Mouse (Mus musculus) liver, embryonic 11.5 days (tissue): ENCODE measurements around the gene Srrm1. TPM values are rescaled to one million over a fixed set of nuclear protein-coding genes. Genes with fewer than 3 reads are reported as not detected.

Experiments
- ATAC-seq: fragments of 200-750 bp; cut with Nextera tagmentation; replicated peaks from 2 replicates; pipeline ENCODE4 v1.8.0; 2017; ENCODE audit warnings: moderate number of reproducible peaks, mild to moderate bottlenecking, moderate TSS enrichment, moderate library complexity; ENCODE audit not compliant: low FRiP score
- DNase-seq: peaks from one replicate; pipeline ENCODE4 v3.0.0-alpha.2; 2017; ENCODE audit warnings: low spot score
- H3K27ac ChIP-seq: fragments of 300-500 bp; sonication (generic); 2 replicates; pipeline ENCODE4 v1.5.1; 2014; ENCODE audit warnings: mild to moderate bottlenecking, low read depth, low read length, control low read depth
- H3K27me3 ChIP-seq: fragments of 300-500 bp; sonication (generic); replicated peaks from 2 replicates; pipeline ENCODE4 v1.6.1; 2014; ENCODE audit warnings: low read length, mixed read lengths; ENCODE audit not compliant: control insufficient read depth, insufficient read depth
- H3K36me3 ChIP-seq: fragments of 300-500 bp; sonication (generic); 2 replicates; pipeline ENCODE4 v1.6.1; 2014; ENCODE audit warnings: mild to moderate bottlenecking, low read length, moderate library complexity, mixed read lengths; ENCODE audit not compliant: control insufficient read depth, insufficient read depth
- H3K4me1 ChIP-seq: fragments of 300-500 bp; sonication (generic); replicated peaks from 2 replicates; pipeline ENCODE4 v1.6.1; 2014; ENCODE audit warnings: low read length, mixed read lengths; ENCODE audit not compliant: control insufficient read depth, insufficient read depth
- H3K4me2 ChIP-seq: fragments of 300-500 bp; sonication (generic); 2 replicates; pipeline ENCODE4 v1.6.1; 2014; ENCODE audit warnings: mild to moderate bottlenecking, control low read depth, moderate library complexity
- H3K4me3 ChIP-seq: fragments of 300-500 bp; sonication (generic); 2 replicates; pipeline ENCODE4 v1.5.1; 2014; ENCODE audit warnings: low read depth, low read length, control low read depth
- H3K9ac ChIP-seq: fragments of 300-500 bp; sonication (generic); 2 replicates; pipeline ENCODE4 v1.6.1; 2014; ENCODE audit warnings: low read depth, low read length, control low read depth
- H3K9me3 ChIP-seq: fragments of 300-500 bp; sonication (generic); 2 replicates; pipeline ENCODE4 v1.6.1; 2016; ENCODE audit warnings: low read length, inconsistent platforms, mixed read lengths; ENCODE audit not compliant: control insufficient read depth
- WGBS: fragments of 180-500 bp; shearing (Covaris S2); extraction: QIAGEN DNeasy Blood & Tissue Kit; methylation state at CpG from one replicate; pipeline ENCODE4 v1.1.7; 2014; 5-methylcytosine and 5-hydroxymethylcytosine counted together
- polyA plus RNA-seq: library from polyadenylated mRNA; unstranded; fragments of >200 nt; fragmentation: Nextera tagmentation; extraction: Ambion mirVana; gene quantifications from 2 replicates; pipeline ENCODE4 v1.2.1, GENCODE M21; 2014

Srrm1 gene
- polyA plus RNA-seq, 1 experiment from 2014 or later = 195 TPM

GRCm38 (mm10) chr4:135391014-135391413 is 37.9 kb upstream of the Srrm1 start:
- no peak overlapping the region for H3K4me3 ChIP-seq
- ATAC-seq = no peak

DNA sequence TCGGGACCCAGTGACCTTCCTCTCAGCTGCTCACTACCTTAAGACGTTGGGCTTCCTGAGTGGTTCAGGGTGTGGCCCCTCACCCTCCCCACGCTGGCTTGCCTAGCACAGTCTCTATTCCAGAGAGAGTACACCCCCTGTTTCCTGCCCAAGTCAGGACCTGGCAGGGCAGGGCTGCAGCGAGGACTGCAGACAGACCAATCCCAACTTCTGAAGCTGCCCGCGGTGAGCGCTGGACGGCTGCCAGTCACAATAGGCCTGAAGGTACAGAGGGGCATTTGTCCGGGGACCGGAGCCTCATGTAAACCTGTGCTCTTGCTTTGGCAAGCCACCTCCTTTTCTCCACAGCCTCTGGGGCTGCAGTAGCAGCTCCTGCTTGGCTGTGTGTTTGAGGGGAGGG is 32.5 kb upstream of the Srrm1 start:
- WGBS = 70% methylated on average over 10 of the region's 10 CpGs
- no peak overlapping the region for H3K4me3 ChIP-seq
- H3K9me3 ChIP-seq = no peaks in the 10 kb centered on the region
- no peak overlapping the region for H3K9ac ChIP-seq
- H3K4me2 ChIP-seq = no peak overlapping the region
- ATAC-seq (no peak), DNase-seq (no peak)
- no peaks in the 10 kb centered on the region for H3K27me3 ChIP-seq
- no peak overlapping the region for H3K27ac ChIP-seq
- no peaks in the 10 kb centered on the region for H3K36me3 ChIP-seq
- H3K4me1 ChIP-seq = no peaks in the 10 kb centered on the region

More at GRCm38 (mm10) chr4:135391014-135391413, 37.9 kb upstream of the Srrm1 start:
- H3K9me3 ChIP-seq = no peaks in the 10 kb centered on the region
- WGBS = 61% methylated on average over 6 of the region's 6 CpGs
- DNase-seq = no peak
- H3K36me3 ChIP-seq = no peaks in the 10 kb centered on the region
- H3K27me3 ChIP-seq = peaks cover 6% of the 10 kb centered on the region
- H3K9ac ChIP-seq = no peak overlapping the region
- no peaks in the 10 kb centered on the region for H3K4me1 ChIP-seq
- no peak overlapping the region for H3K4me2 ChIP-seq
- H3K27ac ChIP-seq = no peak overlapping the region

DNA sequence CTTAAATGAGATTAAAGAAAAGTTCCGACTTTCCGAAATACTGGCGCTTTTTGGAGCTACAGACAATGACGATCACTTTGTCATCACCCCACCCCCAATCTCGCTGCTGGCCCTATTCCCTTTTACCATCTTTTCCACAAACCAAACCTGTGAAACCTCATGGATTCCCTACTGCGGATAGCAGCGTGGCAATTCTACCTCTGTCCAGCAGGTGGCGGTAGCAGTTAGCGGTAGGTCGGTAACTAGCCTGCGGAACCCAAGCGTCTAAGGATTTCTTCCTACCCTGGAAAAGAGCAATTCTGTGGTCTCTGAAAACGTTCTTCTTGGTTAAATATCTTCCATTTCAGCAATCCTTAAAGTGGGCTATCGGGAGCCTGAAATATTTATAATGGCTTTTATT is 29.2 kb upstream of the Srrm1 start:
- Histone ChIP-seq H3K9me3 (no peaks in the 10 kb centered on the region), H3K27ac (no peak overlapping the region), H3K4me1 (no peaks in the 10 kb centered on the region), H3K9ac (no peak overlapping the region), H3K36me3 (no peaks in the 10 kb centered on the region), H3K4me3 (no peak overlapping the region), H3K4me2 (no peak overlapping the region), H3K27me3 (no peaks in the 10 kb centered on the region)
- DNase-seq (peak; percentile 71), ATAC-seq (no peak)
- WGBS = 4% methylated on average over 14 of the region's 14 CpGs

GRCm38 (mm10) chr4:135381355-135381754 is 28.2 kb upstream of the Srrm1 start:
- no peak overlapping the region for H3K4me3 ChIP-seq
- no peak overlapping the region for H3K9ac ChIP-seq
- no peaks in the 10 kb centered on the region for H3K4me1 ChIP-seq
- ATAC-seq (no peak), DNase-seq (no peak)
- H3K36me3 ChIP-seq = no peaks in the 10 kb centered on the region
- no peak overlapping the region for H3K27ac ChIP-seq
- whole genome bisulfite sequencing = 43% methylated on average over 8 of the region's 8 CpGs
- H3K27me3 ChIP-seq = no peaks in the 10 kb centered on the region
- no peak overlapping the region for H3K4me2 ChIP-seq
- no peaks in the 10 kb centered on the region for H3K9me3 ChIP-seq

- no peak overlapping the region for H3K4me2 ChIP-seq
- H3K9me3 ChIP-seq = no peaks in the 10 kb centered on the region
- no peak overlapping the region for H3K9ac ChIP-seq
- no peaks in the 10 kb centered on the region for H3K4me1 ChIP-seq
- H3K27me3 ChIP-seq = no peaks in the 10 kb centered on the region
- WGBS = 80% methylated on average over 11 of the region's 11 CpGs
- no peak overlapping the region for H3K4me3 ChIP-seq
- ATAC-seq (no peak), DNase-seq (no peak)
- H3K27ac ChIP-seq = no peak overlapping the region
- no peaks in the 10 kb centered on the region for H3K36me3 ChIP-seq
Measured at GRCm38 (mm10) chr4:135377241-135377640, 24.1 kb upstream of the Srrm1 start.

DNA sequence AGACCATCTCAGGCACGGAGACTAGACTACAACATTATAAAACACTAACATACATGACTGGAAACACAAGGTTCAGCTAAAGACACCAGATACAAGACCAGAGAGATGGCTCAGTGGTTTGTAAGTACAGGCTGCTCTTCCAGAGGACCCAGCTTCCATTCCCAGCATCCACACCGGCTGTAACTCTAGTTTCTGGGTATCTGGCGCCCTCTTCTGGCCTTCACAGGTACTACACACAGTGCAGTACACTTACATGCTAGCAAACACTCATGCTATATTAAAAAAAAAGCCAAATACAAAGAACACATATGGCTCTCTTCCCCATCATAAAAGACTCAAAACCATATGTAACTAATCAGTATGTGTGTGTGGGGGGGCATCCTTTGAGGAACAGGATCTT is 22.3 kb upstream of the Srrm1 start:
- 58% methylated on average over 3 of the region's 3 CpGs for WGBS
- no peaks in the 10 kb centered on the region for H3K27me3 ChIP-seq
- no peaks in the 10 kb centered on the region for H3K36me3 ChIP-seq
- ATAC-seq = no peak
- H3K27ac ChIP-seq = no peak overlapping the region
- DNase-seq = no peak
- no peaks in the 10 kb centered on the region for H3K4me1 ChIP-seq
- no peak overlapping the region for H3K4me3 ChIP-seq
- no peaks in the 10 kb centered on the region for H3K9me3 ChIP-seq
- no peak overlapping the region for H3K9ac ChIP-seq
- no peak overlapping the region for H3K4me2 ChIP-seq

GRCm38 (mm10) chr4:135373299-135373698 is 20.2 kb upstream of the Srrm1 start:
- no peak overlapping the region for H3K4me2 ChIP-seq
- no peaks in the 10 kb centered on the region for H3K9me3 ChIP-seq
- H3K36me3 ChIP-seq = no peaks in the 10 kb centered on the region
- 72% methylated on average over 5 of the region's 5 CpGs for WGBS
- H3K27me3 ChIP-seq = no peaks in the 10 kb centered on the region; the same call in 1 of the 2 replicates
- ATAC-seq (no peak), DNase-seq (no peak)
- no peak overlapping the region for H3K4me3 ChIP-seq
- H3K4me1 ChIP-seq = no peaks in the 10 kb centered on the region
- no peak overlapping the region for H3K9ac ChIP-seq
- no peak overlapping the region for H3K27ac ChIP-seq

- ATAC-seq = no peak
- WGBS = 78% methylated on average over 11 of the region's 11 CpGs
Measured at GRCm38 (mm10) chr4:135370372-135370771, 17.3 kb upstream of the Srrm1 start.

GRCm38 (mm10) chr4:135362828-135363227 is 9.7 kb upstream of the Srrm1 start:
- 42% methylated on average over 6 of the region's 6 CpGs for WGBS
- no peak overlapping the region for H3K4me2 ChIP-seq
- no peaks in the 10 kb centered on the region for H3K36me3 ChIP-seq
- DNase-seq = no peak
- H3K9me3 ChIP-seq = no peaks in the 10 kb centered on the region
- H3K9ac ChIP-seq = no peak overlapping the region
- no peak overlapping the region for H3K4me3 ChIP-seq
- H3K4me1 ChIP-seq = no peaks in the 10 kb centered on the region; the same call in 1 of the 2 replicates
- ATAC-seq = no peak
- no peaks in the 10 kb centered on the region for H3K27me3 ChIP-seq
- no peak overlapping the region for H3K27ac ChIP-seq

More at GRCm38 (mm10) chr4:135370372-135370771, 17.3 kb upstream of the Srrm1 start:
- Histone ChIP-seq H3K36me3 (no peaks in the 10 kb centered on the region), H3K9me3 (no peaks in the 10 kb centered on the region), H3K4me2 (no peak overlapping the region), H3K4me3 (no peak overlapping the region), H3K27ac (no peak overlapping the region), H3K9ac (no peak overlapping the region), H3K27me3 (no peaks in the 10 kb centered on the region; the same call in 1 of the 2 replicates), H3K4me1 (no peaks in the 10 kb centered on the region)
- DNase-seq = no peak
